17 mouse cellular contexts compared by ENCODE assay signal in genomic region chr19:60182901-60183300, GRCm38 (mm10). TPM values are rescaled to one million over a fixed set of nuclear protein-coding genes. Genes with fewer than 3 reads are reported as not detected.
A peak's percentile ranks its signal among the peaks of the same experiment; 100 is the strongest.
DNase-seq lines count a peak whose midpoint lies in the region; ATAC-seq and TF ChIP-seq lines count a peak whose summit lies in the region.
"Had no signal": no experiment of that assay in that cellular context is flagged by ENCODE, and none has a peak within 500 bp of the region (broad histone marks: within the 10 kb centered on the region; RNA-seq: fewer than 3 reads in every experiment).

No protein-coding gene starts in this region.

- no peaks in the 10 kb centered on the region for H3K27me3 ChIP-seq in midbrain, postnatal 0 days (ENCODE audit: insufficient read depth, low read length)
- H3K27me3 ChIP-seq in midbrain, embryonic 11.5 days (ENCODE audit: control insufficient read depth, insufficient read depth, low read length): no peaks in the 10 kb centered on the region
- H3K27me3 ChIP-seq: embryonic facial prominence, embryonic 15.5 days; intestine, embryonic 15.5 days had no signal

- H3K36me3 ChIP-seq in midbrain, postnatal 0 days (ENCODE audit: insufficient read depth, low read length): no peaks in the 10 kb centered on the region
- H3K36me3 ChIP-seq in midbrain, embryonic 11.5 days (ENCODE audit: control insufficient read depth, insufficient read depth, low read length): no peaks in the 10 kb centered on the region
- H3K36me3 ChIP-seq: embryonic facial prominence, embryonic 15.5 days; intestine, embryonic 15.5 days had no signal

- 85% methylated on average over 1 of the region's 1 CpGs for WGBS in midbrain, postnatal 0 days
- 87% methylated on average over 1 of the region's 1 CpGs for WGBS in midbrain, embryonic 11.5 days

- no peak overlapping the region for H3K9ac ChIP-seq in midbrain, postnatal 0 days (replicated peaks; ENCODE audit: low read length, poor library complexity, severe bottlenecking)
- H3K9ac ChIP-seq in midbrain, embryonic 11.5 days (ENCODE audit: low read length): no peak overlapping the region
- H3K9ac ChIP-seq: embryonic facial prominence, embryonic 15.5 days; intestine, embryonic 15.5 days had no signal

- ATAC-seq in midbrain, postnatal 0 days (ENCODE audit: low FRiP score): no peak
- no peak for ATAC-seq in midbrain, embryonic 11.5 days (ENCODE audit: low FRiP score)
- 0 out of 2 replicates have a peak, but pooled peaks have one; percentile 52 for ATAC-seq in common myeloid progenitor, adult 5-6 weeks (replicated peaks; ENCODE audit: low read depth, poor library complexity, severe bottlenecking)
- ATAC-seq: intestine, embryonic 15.5 days had no signal

- no peak overlapping the region for H3K4me3 ChIP-seq in midbrain, postnatal 0 days (ENCODE audit: low read depth, low read length)
- no peak overlapping the region for H3K4me3 ChIP-seq in midbrain, embryonic 11.5 days (ENCODE audit: low read depth, low read length)
- H3K4me3 ChIP-seq: embryonic facial prominence, embryonic 15.5 days; intestine, embryonic 15.5 days had no signal

- DNase-seq in midbrain, postnatal 0 days (ENCODE audit: low spot score): peak; percentile 35
- DNase-seq in midbrain, embryonic 11.5 days (ENCODE audit: low spot score, missing footprints): no peak
- DNase-seq in spleen, adult 18-20 months: peak; percentile 19 to 49
- peak; percentile 52 for DNase-seq in thymus, postnatal 4 days
- no peak for DNase-seq in left cerebral cortex, adult 9 months (ENCODE audit: low spot score in 2 of 2)
- no peak for DNase-seq in cerebellum, adult 9-11 months
- DNase-seq in adrenal gland, adult 18-20 months (ENCODE audit: low spot score in 2 of 2): no peak
- DNase-seq: adrenal gland, postnatal 10 days; cerebellum, adult 11-12 months; heart, adult 11 months; heart, postnatal 10 days; kidney, postnatal 25 days; liver had no signal

- H3K4me2 ChIP-seq in midbrain, postnatal 0 days (ENCODE audit: low read depth, low read length, poor library complexity, severe bottlenecking): no peak overlapping the region
- H3K4me2 ChIP-seq in midbrain, embryonic 11.5 days: no peak overlapping the region
- H3K4me2 ChIP-seq: embryonic facial prominence, embryonic 15.5 days; intestine, embryonic 15.5 days had no signal

- H3K27ac ChIP-seq in midbrain, postnatal 0 days (ENCODE audit: low read depth, low read length): no peak overlapping the region
- H3K27ac ChIP-seq in midbrain, embryonic 11.5 days (ENCODE audit: low read depth, low read length): no peak overlapping the region
- H3K27ac ChIP-seq: embryonic facial prominence, embryonic 15.5 days; intestine, embryonic 15.5 days; stomach, postnatal 0 days had no signal

- no peaks in the 10 kb centered on the region for H3K9me3 ChIP-seq in midbrain, postnatal 0 days (ENCODE audit: low read length)
- no peaks in the 10 kb centered on the region for H3K9me3 ChIP-seq in midbrain, embryonic 11.5 days (ENCODE audit: control insufficient read depth, low read length)
- H3K9me3 ChIP-seq: embryonic facial prominence, embryonic 15.5 days; intestine, embryonic 15.5 days had no signal

- no peak for TF ChIP-seq CTCF in midbrain, postnatal 0 days (IDR thresholded peaks at IDR 0.05)

- no peaks in the 10 kb centered on the region for H3K4me1 ChIP-seq in midbrain, postnatal 0 days (ENCODE audit: insufficient read depth, low read length)
- H3K4me1 ChIP-seq in midbrain, embryonic 11.5 days (ENCODE audit: control insufficient read depth, insufficient read depth, low read length): no peaks in the 10 kb centered on the region
- H3K4me1 ChIP-seq: embryonic facial prominence, embryonic 15.5 days; intestine, embryonic 15.5 days had no signal

RNA-seq across cellular contexts. Expression of gene Fam204a, which starts 43.6 kb away (rescaled TPM):
- total RNA-seq in midbrain, postnatal 0 days (2014; rRNA removed): 28.3 and 38.3 TPM in 2 replicates
- 82.5 and 93.1 TPM in 2 replicates for polyA plus RNA-seq in midbrain, postnatal 0 days (2015; fragmentation: Nextera tagmentation; extraction: Ambion mirVana)
- 93.7 and 113 TPM in 2 replicates for polyA plus RNA-seq in midbrain, embryonic 11.5 days (2014; fragmentation: Nextera tagmentation; extraction: Ambion mirVana)
- 56.4 and 96.2 TPM in 2 replicates for total RNA-seq in common myeloid progenitor, adult 5-6 weeks (2017)
- 10 to 100 TPM; 27.2 to 28.1 TPM for total RNA-seq in adrenal gland, adult 18-20 months (2021)

Comparison
In these comparisons a context has a peak if more than half of its experiments do, and no peak if none do; other contexts are left out.
1. DNase-seq: peak in midbrain, postnatal 0 days (single experiment), spleen, adult 18-20 months (2 of 2) and thymus, postnatal 4 days (single experiment); none in midbrain, embryonic 11.5 days (single experiment), left cerebral cortex, adult 9 months (0 of 2), cerebellum, adult 9-11 months (single experiment) and adrenal gland, adult 18-20 months (0 of 2).